Mouse (Mus musculus) heart, embryonic 16.5 days (tissue): ENCODE data around the gene Gnb5. TPM values are rescaled to one million over a fixed set of nuclear protein-coding genes. Genes with fewer than 3 reads are reported as not detected.
A peak's percentile ranks its signal among the peaks of the same experiment; 100 is the strongest.

Experiments used
- ATAC-seq: fragments of 200-750 bp; cut with Nextera tagmentation; replicated peaks from 2 replicates; pipeline ENCODE4 v1.8.0; 2017; ENCODE audit warnings: moderate number of reproducible peaks; ENCODE audit not compliant: insufficient read depth, low FRiP score; ENCODE audit errors: extremely low read depth
- H3K27ac ChIP-seq: fragments of 300-500 bp; sonication (generic); 2 replicates; pipeline ENCODE4 v1.5.1; 2014; ENCODE audit warnings: mild to moderate bottlenecking, low read length, control low read depth, moderate library complexity
- H3K27me3 ChIP-seq: fragments of 300-500 bp; sonication (generic); 2 replicates; pipeline ENCODE4 v1.6.1; 2014; ENCODE audit warnings: low read length, mixed read lengths; ENCODE audit not compliant: control insufficient read depth, insufficient read depth
- H3K36me3 ChIP-seq: fragments of 300-500 bp; sonication (generic); 2 replicates; pipeline ENCODE4 v1.6.1; 2014; ENCODE audit not compliant: control insufficient read depth, insufficient read depth
- H3K4me1 ChIP-seq: fragments of 300-500 bp; sonication (generic); 2 replicates; pipeline ENCODE4 v1.6.1; 2014; ENCODE audit warnings: low read length, mixed read lengths; ENCODE audit not compliant: control insufficient read depth, insufficient read depth
- H3K4me2 ChIP-seq: fragments of 300-500 bp; sonication (generic); 2 replicates; pipeline ENCODE4 v1.6.1; 2014; ENCODE audit warnings: low read depth, mild to moderate bottlenecking, control low read depth, low read length
- H3K4me3 ChIP-seq: fragments of 300-500 bp; sonication (generic); 2 replicates; pipeline ENCODE4 v1.5.1; 2014; ENCODE audit warnings: mild to moderate bottlenecking, control low read depth, low read length
- H3K9ac ChIP-seq: fragments of 300-500 bp; sonication (generic); 2 replicates; pipeline ENCODE4 v1.6.1; 2014; ENCODE audit warnings: low read length, control low read depth
- H3K9me3 ChIP-seq: fragments of 300-500 bp; sonication (generic); replicated peaks from 2 replicates; pipeline ENCODE4 v1.6.1; 2016; ENCODE audit warnings: low read length; ENCODE audit not compliant: control insufficient read depth
- WGBS: fragments of 180-500 bp; shearing (Covaris S2); extraction: QIAGEN DNeasy Blood & Tissue Kit; methylation state at CpG from one replicate; pipeline ENCODE4 v1.1.7; 2014; 5-methylcytosine and 5-hydroxymethylcytosine counted together
- polyA plus RNA-seq: library from polyadenylated mRNA; unstranded; fragments of >200 nt; fragmentation: Nextera tagmentation; extraction: Ambion mirVana; gene quantifications from 2 replicates; pipeline ENCODE4 v1.2.1, GENCODE M21; 2015

The Gnb5 gene
- polyA plus RNA-seq, 1 experiment from 2014 or later = 66.9 TPM

GRCm38 (mm10) chr9:75289545-75289944, 16.5 kb upstream of the Gnb5 start:
- ATAC-seq = no peak

GRCm38 (mm10) chr9:75299342-75299741, 6.7 kb upstream of the Gnb5 start:
- Histone ChIP-seq H3K9me3 (no peaks in the 10 kb centered on the region; the same call in 1 of the 2 replicates), H3K9ac (no peak overlapping the region), H3K4me2 (no peak overlapping the region), H3K4me1 (peaks cover 5% of the 10 kb centered on the region), H3K4me3 (no peak overlapping the region), H3K27ac (no peak overlapping the region), H3K27me3 (no peaks in the 10 kb centered on the region), H3K36me3 (no peaks in the 10 kb centered on the region)
- no peak for ATAC-seq
- 85% methylated on average over 2 of the region's 2 CpGs for WGBS

More at GRCm38 (mm10) chr9:75289545-75289944, 16.5 kb upstream of the Gnb5 start:
- Histone ChIP-seq H3K27ac (no peak overlapping the region), H3K27me3 (no peaks in the 10 kb centered on the region), H3K4me3 (no peak overlapping the region), H3K36me3 (no peaks in the 10 kb centered on the region), H3K4me2 (no peak overlapping the region), H3K9me3 (no peaks in the 10 kb centered on the region), H3K9ac (no peak overlapping the region), H3K4me1 (no peaks in the 10 kb centered on the region)
- 50% methylated on average over 4 of the region's 4 CpGs for WGBS

DNA sequence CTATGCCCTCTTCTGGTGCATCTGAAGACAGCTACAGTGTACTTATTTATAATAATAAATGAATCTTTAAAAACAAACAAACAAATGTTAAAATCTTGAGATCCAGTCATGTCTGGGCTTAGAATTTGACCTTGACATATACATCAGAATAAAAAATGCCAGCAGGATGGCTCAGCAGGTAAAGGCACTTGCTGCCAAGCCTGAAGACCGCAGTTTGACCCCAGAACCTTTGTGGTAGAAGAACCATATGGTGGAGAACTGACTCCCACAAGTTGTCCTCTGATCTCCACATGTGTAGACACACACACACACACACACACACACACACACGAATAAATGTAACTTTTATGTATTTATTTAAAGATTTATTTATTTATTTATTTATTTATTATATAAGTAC, 3.1 kb upstream of the Gnb5 start:
- Histone ChIP-seq H3K9ac (no peak overlapping the region), H3K4me3 (no peak overlapping the region), H3K27me3 (no peaks in the 10 kb centered on the region), H3K9me3 (no peaks in the 10 kb centered on the region; the same call in 1 of the 2 replicates), H3K4me1 (peaks cover 5% of the 10 kb centered on the region), H3K4me2 (no peak overlapping the region), H3K27ac (no peak overlapping the region), H3K36me3 (no peaks in the 10 kb centered on the region)
- ATAC-seq = no peak
- WGBS = 80% methylated on average over 2 of the region's 2 CpGs

DNA sequence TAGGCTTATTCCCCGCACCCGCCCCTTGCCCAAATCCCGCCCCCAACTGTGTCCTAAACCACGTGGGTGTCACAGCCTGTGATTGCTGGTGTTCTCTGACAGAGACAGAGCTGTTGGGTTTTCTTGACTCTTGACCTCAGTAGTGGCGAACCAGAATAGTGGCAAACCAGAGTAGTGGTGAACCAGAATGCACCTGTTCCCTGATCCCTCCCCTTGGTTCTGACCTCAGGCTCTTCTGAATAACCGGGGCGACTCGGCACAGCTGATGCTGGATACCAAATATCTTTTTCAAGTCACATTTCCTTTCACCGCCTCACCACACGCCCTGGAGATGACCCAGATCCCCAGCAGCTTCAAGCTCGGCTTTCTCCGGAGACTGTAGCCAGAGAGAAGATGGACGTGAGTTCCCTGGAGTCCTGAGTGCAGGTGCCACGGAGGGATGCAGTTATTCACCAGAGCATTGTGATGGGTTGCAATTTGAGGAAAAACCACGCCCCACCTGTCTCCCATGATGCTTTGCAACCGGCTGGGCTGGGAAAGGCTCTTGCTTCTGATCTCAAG, 2.3 kb upstream of the Gnb5 start:
- Histone ChIP-seq H3K9ac (no peak overlapping the region), H3K4me2 (peak overlapping the region; percentile 42), H3K27me3 (no peaks in the 10 kb centered on the region), H3K27ac (no peak overlapping the region), H3K4me3 (peak overlapping the region; percentile 9; the same call in 1 of the 2 replicates), H3K4me1 (peaks cover 5% of the 10 kb centered on the region), H3K36me3 (no peaks in the 10 kb centered on the region), H3K9me3 (no peaks in the 10 kb centered on the region; the same call in 1 of the 2 replicates)
- ATAC-seq = no peak
- WGBS = 28% methylated on average over 16 of the region's 16 CpGs

DNA sequence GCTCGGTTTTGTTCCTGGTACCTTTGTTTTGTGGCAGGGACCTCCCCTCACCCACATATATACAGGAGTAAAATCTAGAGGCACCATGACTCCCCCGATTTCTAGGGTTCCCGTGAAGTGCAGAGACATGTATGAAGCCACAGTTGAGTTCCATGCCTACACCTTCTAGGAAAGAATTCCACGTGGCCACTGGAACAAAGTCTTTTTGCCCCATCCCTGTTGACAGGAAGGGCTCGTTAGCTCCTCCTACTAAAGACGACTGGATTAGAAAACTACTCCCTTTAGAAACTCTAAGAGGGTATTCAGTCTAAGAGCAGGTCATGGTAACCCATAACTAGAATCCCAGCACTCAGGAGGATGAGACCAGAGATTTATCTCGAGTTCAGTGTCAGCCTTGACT, 1.8 kb upstream of the Gnb5 start:
- Histone ChIP-seq H3K36me3 (no peaks in the 10 kb centered on the region), H3K4me1 (peaks cover 5% of the 10 kb centered on the region), H3K27ac (no peak overlapping the region), H3K27me3 (no peaks in the 10 kb centered on the region), H3K4me3 (0 out of 2 replicates have a peak overlapping the region, but pooled peaks have one; percentile 9), H3K4me2 (peak overlapping the region; percentile 42), H3K9ac (no peak overlapping the region), H3K9me3 (no peaks in the 10 kb centered on the region; the same call in 1 of the 2 replicates)
- ATAC-seq = no peak
- 27% methylated on average over 7 of the region's 7 CpGs for WGBS

- Histone ChIP-seq H3K9ac (no peak overlapping the region), H3K36me3 (no peaks in the 10 kb centered on the region), H3K27ac (no peak overlapping the region), H3K9me3 (no peaks in the 10 kb centered on the region), H3K27me3 (no peaks in the 10 kb centered on the region), H3K4me2 (no peak overlapping the region), H3K4me1 (peaks cover 3% of the 10 kb centered on the region; the same call in 1 of the 2 replicates), H3K4me3 (no peak overlapping the region)
- ATAC-seq = no peak
- 77% methylated on average over 5 of the region's 5 CpGs for WGBS
These were observed 927 bp downstream of the Gnb5 start for GRCm38 (mm10) chr9:75307015-75307414.

GRCm38 (mm10) chr9:75308621-75309020, 2.5 kb downstream of the Gnb5 start:
- H3K27me3 ChIP-seq = no peaks in the 10 kb centered on the region
- no peak for ATAC-seq
- H3K36me3 ChIP-seq = no peaks in the 10 kb centered on the region
- no peak overlapping the region for H3K4me2 ChIP-seq
- 53% methylated on average over 5 of the region's 5 CpGs for WGBS
- no peak overlapping the region for H3K4me3 ChIP-seq
- peaks cover 5% of the 10 kb centered on the region for H3K4me1 ChIP-seq
- H3K9ac ChIP-seq = no peak overlapping the region
- H3K27ac ChIP-seq = no peak overlapping the region
- no peaks in the 10 kb centered on the region for H3K9me3 ChIP-seq

DNA sequence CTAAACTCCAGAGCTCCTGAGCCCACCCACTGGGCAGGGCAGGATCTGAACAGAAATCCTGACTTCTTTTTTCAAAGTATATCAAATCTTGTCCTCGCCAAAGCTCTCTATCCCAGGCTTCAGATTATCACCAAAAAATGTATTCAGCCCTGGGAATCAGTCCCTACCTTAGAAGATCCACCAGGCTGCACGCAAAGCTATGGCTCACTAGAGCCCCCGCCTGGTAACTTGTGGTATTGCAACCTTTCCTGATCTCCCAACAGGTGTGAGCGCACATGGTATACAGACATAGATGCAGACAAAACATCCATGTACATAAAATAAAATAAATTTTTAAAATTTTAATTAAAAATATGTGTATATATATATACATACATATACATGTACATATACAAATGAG, 5.9 kb downstream of the Gnb5 start:
- Histone ChIP-seq H3K4me2 (no peak overlapping the region), H3K9ac (no peak overlapping the region), H3K4me3 (no peak overlapping the region), H3K27me3 (no peaks in the 10 kb centered on the region), H3K4me1 (peaks cover 14% of the 10 kb centered on the region), H3K27ac (no peak overlapping the region), H3K36me3 (no peaks in the 10 kb centered on the region), H3K9me3 (no peaks in the 10 kb centered on the region)
- 15% methylated on average over 4 of the region's 4 CpGs for WGBS
- no peak for ATAC-seq

DNA sequence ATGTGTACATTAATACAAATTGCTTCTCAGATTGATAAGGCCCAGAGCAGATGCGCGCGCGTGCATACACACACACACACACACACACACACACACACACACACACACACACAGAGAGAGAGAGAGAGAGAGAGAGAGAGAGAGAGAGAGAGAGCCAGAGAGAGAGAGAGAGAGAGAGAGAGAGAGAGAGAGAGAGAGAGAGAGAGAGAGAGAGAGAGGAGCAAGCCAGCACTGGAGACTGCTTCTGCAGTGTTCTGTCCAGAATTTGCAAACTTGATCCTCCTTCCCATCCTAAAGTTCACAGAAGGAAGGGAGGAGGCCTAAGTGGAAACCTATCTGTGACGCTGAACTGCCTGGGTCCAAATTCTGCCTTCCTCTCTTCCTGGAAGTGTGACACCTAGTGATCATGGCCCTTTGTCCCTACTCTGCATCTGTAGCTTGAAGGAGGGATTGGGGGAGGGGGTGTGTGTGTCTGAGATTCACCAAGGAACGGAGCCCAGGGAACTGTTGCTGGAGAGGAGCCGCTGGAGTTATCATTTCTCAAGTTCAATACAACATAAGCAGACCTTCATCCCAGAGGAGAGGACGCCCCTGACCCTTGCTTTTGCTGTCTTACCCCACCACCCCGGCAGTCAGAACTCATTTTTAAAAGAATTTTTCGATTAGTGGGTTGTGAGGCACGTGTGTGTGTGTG, 7.2 kb downstream of the Gnb5 start:
- 32% methylated on average over 11 of the region's 11 CpGs for WGBS
- H3K27me3 ChIP-seq = no peaks in the 10 kb centered on the region
- no peaks in the 10 kb centered on the region for H3K9me3 ChIP-seq
- H3K4me1 ChIP-seq = peaks cover 14% of the 10 kb centered on the region
- peak; percentile 8; the same call in 1 of the 2 replicates for ATAC-seq
- peak overlapping the region; percentile 88 for H3K4me3 ChIP-seq
- peak overlapping the region; percentile 88 for H3K4me2 ChIP-seq
- H3K27ac ChIP-seq = no peak overlapping the region; the same call in 1 of the 2 replicates
- H3K9ac ChIP-seq = peak overlapping the region; percentile 87
- H3K36me3 ChIP-seq = no peaks in the 10 kb centered on the region
